Mouse (Mus musculus): ENCODE data around the gene Igf2r.

- TF ChIP-seq CTCF (IDR thresholded peaks at IDR 0.05; ENCODE audit: control insufficient read depth, insufficient read depth, insufficient replicate concordance, low read depth, low read length) (no peak), POLR2A (IDR thresholded peaks at IDR 0.05; ENCODE audit: control insufficient read depth, low read depth, low read length) (no peak)
These were observed 41.7 kb downstream of the Igf2r start for GRCm38 (mm10) chr17:12727748-12728147.

Data from testis, adult 2 months (tissue).